Mouse (Mus musculus) layer of hippocampus, postnatal 10 days (tissue): Measurements from ENCODE around the gene AW011738. TPM values are rescaled to one million over a fixed set of nuclear protein-coding genes. Genes with fewer than 3 reads are reported as not detected.

ENCODE experiments used
- DNase-seq, 2 experiments: peaks; one replicate each; pipeline ENCODE4 v3.0.0; 2021; ENCODE audit warnings: low spot score in 2 of 2
- long read RNA-seq: library from polyadenylated mRNA; stranded (forward); transcript quantifications from one replicate; pipeline ENCODE4 v2.0.0, GENCODE M21; 2023
- total RNA-seq, 2 experiments: library from RNA; stranded (reverse); gene quantifications; 2 replicates each; pipeline ENCODE4 v1.2.3; 2021

The AW011738 gene
- total RNA-seq, result 1 to 10 TPM; 6.1 to 6.3 TPM
- long read RNA-seq, partial matches to known transcripts, result 0 of 1 reads
- long read RNA-seq, other reads (novel, unspliced or antisense), result 1 of 1 reads

DNA sequence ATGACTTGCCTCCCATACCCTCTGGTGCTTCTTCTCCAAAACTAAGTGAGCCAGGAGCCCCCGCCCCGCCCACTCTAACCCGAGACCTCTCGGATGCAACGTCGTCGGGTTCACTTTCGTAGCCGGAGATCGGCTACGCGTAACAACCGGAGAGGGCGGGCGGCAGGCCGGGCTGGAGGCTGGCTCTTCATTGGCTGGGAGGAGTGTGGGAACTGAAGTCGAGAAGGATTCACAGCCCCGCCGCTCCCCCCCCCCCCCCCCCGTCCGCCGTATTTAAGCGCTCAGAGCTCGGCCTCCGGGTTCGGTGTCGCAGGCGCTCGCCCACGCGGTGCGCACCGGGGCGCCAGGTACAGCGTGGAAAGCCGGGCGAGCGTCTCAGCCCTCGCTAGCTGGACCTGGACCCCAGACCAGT is at the start of gene AW011738:
Gene AW011738, plus strand, starts transcription at position 304 of the 412 bp plus-strand sequence.
- DNase-seq, result peak; percentile 54 to 71

DNA sequence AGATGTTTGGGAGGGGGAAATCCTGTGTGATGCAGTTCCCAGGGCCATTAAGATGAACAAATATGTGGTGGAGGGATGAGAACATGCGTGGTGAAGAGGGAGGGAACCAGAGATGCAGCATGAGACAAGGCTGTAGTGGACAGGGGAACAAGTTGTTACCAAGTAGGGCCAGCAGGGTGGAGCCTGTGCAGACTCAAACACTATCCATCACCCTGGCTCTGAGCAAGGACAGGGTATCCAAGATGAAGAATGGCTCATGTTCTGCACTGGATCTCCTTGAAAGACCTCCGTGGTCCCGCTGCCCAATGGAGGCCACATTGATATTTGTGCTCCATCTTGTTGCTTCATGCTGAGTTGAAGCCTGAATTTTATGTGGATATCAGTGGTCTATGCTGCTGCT is 48.3 kb upstream of the AW011738 start:
- no peak for DNase-seq

DNA sequence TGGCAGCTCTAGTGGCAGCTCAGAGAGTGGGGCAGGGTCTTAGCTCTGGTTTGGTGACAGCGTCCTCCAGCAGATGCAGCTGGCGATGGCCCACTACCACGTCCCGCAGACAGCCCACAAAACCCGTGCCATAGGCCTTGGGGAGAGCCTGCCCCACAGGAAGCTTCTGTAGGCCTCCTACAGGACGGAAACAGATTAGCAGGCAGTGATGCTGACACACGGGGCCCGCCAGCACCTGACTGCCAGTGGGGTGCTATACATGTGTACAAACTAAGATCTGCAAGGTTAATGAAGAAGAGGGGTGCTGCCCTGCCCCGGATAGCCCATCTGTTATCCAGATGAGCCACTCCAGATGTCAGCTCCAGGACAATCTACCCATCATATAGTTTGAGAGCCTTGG is 36.6 kb upstream of the AW011738 start:
- DNase-seq, result no peak

DNA sequence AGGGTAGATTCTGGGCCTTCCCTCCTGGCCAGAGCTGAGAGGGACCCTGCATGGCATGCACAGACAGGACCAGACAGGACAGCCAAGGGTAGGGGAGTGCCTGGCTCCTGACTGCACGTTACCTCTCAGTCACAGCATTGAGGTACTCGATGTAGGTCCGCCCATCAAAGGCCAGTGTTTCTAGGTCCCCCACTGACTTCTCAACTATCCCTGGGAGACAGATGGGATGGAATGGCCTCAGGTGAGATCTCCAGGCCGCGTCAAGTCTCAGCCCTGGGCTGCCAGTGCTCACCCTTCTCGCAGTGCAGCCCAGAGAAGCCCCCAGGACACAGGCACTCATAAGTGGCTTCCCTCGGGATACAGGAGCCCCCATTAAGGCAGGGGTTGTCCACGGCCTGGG is 34.5 kb upstream of the AW011738 start:
- peak in 1 of 2 experiments; percentile 1 for DNase-seq

DNA sequence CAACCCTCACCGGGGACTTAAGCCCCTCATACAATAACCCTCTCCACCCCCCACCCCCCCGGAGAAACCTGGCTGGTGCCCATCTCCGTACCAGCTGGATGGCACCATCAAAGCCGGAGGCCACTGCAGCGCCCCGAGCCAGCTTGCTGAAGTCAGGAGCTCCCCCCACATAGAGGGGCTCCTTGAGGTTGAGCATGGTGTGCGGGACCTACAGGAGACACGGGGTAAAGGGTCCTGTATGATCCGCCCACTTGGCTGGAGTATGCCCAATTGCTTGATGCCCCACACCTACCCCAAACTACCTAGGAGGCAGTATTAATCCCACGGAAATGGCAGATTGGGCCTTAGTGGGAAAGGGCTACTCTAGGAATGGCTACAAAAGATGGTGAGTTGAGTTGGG is 34.0 kb upstream of the AW011738 start:
- peak in 1 of 2 experiments; percentile 2 for DNase-seq

DNA sequence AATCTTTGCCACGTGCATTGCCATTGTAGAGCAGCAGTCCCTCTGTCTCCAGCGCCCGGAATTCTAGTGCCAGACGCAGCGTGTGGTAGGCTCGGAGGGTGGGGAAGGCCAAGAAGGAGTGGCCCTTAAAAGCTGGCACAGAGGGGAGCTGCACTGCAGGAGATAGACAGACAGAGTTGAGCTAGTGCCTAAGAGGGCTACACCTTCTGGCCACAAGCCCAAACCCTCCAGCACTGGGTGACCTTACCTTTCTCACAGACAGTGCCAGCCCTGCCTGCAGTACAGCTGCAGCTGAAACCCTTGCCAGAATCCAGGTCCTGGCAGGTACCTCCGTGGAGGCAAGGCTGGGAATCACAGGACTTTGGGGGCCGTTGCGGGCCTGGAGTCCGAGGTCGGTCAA is 31.3 kb upstream of the AW011738 start:
- DNase-seq, result peak in 1 of 2 experiments; percentile 9

DNA sequence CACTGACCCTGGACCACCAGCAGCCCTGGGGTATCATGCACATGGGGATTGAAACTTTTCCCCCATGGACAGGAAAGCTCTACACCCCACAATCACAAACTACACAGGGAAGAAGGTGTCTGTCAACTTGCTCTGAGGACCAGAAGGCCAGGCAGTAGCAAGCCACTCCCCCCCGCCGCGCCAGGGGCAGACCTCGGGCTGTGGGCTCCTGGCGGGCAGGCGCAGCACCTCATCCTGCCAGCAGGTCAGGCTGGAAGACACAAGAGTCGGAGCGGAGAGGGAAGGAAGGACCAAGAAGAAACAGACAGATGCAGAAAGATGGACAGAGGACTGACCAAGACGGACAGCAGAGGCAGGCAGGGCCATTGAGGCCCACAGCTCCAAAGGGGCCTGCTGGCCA is 25.5 kb upstream of the AW011738 start:
- DNase-seq, result no peak

DNA sequence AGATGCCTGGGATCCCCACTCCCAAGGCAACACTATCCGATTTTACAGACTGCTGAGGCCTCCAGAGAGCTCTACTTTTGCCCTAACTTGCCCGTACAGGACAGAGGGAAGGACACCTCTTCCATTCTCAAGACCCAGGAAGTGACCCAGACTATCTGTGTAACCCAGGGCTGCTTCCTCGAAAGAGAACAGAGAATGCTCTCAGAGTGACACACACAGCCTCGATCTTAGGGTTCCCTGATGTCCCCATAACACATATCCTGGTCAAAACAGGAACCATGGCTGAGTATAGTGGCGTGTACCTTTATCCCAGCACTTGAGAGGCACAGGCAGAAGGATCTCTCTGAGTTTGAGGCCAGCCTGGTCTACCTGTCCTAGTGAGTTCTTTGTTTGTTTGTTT is 19.4 kb upstream of the AW011738 start:
- no peak for DNase-seq

DNA sequence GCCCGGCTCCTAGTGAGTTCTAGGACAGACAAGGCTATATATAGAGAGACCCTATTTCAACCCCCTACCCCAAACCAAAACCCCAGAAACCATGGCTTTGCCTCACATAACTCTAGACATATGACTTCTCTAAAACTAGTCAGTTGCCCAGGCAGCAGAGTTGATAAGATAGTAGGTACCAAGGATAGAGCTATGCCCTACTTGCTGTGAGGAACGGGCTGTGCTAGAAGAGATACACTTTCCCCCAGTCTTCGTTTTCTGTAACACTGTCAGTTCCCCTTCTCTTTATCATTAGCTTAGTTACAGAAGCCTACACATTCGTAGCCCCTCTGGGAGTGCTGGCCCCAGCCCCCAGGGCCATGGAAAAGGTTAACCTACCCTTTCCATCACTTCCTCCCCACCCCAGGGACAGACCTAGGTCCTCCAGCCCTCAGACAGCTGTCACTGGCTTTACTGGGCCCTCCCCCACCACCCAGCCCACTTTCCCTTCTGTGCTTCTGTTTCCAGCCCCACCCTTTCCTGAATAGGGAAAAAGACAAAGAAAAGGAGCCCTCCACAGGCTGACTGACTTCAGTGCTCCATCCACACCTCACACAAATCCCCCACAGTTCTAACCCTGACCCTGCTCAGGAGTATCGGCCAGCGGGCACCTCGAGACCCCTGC is 18.7 kb upstream of the AW011738 start:
- DNase-seq, result no peak

DNA sequence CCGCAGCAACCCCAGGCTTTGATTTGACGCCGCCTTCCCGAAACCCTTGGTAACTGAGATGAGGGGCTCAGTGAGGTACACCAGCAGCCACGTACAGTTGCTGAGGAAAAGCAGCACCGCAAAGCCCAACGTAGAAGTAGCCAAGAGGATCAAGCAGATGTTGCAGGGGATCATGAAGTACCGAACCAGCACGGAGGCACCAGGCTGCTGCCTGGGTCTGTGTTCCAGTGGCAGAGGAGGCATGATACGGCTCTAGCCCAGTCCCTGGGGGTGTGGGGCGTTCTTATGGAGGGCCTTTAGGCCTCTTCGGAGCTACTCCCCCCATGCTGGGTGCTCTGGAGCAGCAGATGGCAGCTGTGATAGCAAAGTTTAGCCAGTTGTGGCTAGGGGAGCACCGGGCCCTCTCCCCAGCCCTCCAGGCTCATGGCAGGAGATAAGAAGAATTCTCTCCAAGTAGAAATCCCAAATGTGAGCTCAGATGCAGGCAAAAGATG is 17.6 kb upstream of the AW011738 start:
- DNase-seq, result peak in 1 of 2 experiments; percentile 43

DNA sequence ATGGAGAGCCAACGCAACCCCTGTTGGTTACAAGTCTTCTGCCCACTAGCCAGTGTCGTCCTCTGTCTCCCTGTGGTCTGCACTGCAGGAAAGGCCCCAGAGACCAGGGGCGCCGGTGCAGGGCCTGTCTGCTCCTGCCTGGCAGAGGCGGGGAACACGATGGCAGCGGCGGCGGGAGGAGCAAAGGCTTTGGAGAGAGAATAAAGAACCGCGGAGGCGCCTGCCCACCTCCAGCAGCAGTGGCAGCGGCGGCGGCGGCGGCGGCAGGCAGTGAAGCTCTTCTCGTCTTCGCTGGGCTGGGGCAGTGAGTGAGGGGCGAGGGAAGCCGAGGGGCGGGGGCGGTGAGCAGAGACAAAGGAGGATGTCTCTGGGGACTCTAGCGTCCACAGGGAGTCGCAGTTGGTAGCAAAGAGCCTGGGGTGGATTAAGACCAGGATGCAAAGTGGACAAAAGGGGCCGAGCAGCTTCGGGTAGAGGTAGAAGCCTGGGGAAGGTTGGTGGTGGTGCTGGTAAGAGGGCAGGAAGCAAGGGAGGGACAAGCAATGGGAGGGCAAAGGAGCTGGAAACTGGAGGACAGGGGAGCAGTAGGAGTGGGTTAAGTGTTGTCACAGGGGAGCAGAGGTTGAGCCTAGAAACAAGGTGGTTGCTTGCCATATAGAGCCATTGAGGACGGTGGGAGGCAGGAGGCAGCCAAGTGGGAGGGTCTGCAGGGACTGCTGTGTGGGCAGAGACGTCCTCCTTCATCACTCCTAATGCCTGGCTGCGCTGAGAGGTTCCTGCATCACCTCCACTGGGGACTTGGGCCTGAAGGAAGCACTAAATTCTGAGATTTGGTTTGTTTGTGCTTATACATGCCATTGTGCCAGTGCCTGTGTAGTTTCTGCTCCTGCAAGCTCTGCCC is 16.9 kb upstream of the AW011738 start:
- peak; percentile 63 to 74 for DNase-seq

DNA sequence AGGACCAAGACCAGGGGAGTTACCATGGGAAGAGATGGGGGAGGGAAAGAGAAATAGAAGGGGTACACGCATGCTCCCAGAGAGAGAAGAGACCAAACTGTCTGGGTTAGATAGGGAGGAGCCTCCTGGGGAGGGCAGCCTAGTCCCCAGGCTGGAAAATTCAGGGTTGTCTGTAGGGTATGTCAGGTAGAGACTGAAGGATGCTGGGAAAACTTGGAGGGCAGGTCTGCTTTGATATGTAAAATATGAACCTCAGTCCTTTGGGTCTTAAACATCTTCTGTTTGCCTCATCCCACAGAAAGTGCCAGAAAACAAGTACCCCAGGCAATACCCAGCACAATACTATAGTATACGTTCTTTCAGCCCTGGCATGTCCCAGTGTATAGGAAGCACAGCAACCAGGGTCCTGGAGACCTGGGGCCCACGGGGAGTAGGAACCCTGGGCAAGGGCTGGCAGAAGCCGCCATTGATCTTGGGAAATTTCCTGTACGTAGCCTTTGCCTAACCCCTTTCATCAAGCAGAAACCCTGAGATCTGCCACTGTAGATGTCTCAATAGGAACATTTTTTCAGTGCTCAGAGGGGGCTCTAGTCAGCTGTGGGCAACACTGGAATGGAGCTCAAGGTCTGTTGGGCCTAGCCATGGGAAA is 14.8 kb upstream of the AW011738 start:
- DNase-seq, result no peak

DNA sequence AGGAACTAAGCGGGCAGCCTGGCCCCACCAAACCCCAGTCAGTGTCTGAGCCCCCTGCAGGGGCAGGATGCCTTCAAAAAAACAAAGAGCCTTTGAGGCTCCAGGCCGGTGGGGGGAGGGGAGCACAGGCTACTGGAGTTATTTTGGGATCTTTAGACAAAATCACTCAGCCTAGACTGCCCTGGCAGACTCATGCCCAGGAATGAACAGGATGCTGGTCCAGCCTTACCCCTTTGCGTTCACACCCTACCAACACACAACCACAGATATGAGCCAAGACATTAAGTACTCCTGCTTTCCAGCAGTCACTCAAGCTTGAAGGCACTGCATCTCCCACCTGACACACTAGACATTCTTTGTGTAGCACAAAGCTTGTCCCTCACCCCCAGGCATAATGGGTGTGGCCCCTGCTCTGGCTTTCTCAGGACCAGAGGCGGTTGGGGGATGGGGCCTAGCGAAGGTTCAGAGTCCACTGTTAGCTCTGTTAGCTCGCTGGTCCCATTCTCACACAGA is 14.2 kb upstream of the AW011738 start:
- peak in 1 of 2 experiments; percentile 62 for DNase-seq

DNA sequence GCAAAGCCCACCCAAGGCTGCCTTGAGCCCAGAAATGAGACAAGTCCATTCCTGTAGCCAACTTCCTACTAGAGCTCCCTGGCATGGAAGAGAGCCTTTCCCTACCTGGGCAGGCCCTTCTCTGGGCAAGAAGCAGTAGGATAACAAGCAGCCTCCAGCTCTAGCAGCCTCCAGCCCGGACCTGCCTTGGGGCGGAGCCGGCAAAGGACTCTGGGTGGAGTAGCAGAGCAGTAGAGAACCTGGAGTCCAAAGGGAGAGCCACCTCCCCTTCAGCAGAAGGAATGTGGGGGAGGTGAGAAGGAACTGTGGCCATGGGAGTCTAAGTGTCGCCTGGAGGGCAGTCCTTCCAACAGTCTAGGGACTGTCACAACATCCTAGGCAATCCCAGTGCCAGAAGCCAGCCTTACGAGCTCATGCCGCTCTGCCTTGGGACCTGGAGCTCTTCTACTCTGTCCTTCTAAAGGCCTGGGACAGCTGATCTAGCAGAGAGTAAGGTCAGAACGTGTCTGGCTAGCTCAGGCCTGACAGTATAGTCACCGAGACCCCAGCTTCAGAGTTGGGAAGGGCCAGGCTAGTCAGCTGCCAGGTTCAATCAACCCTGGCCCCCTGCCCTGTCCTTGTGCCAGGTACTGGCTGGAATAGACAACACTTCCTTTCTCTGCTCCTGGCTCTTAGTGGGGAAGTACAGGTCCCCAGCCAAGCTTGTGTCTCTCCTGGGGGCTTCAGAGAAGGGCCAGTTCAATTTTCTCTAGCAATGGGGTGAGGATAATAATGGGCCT is 10.5 kb upstream of the AW011738 start:
- DNase-seq, result peak; percentile 68 to 80

DNA sequence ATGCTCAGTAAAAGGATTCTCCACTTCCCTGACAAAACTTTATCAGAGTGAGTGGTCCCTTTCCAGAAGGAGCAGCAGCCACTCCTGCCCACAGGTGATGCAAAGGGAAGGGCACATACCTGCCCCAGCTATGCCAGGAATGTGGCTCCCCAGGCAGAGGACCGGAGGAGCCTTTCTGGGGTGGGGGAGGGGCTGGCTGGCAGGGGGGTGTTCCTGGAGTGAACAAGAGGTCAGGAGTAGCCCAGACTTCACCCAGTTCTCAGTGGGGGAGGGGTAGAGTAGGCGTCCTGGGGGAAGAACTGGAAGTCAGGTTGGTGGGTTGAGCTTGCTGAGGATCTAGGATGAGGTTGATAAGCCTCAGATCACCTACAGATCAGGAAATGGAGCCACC is 9.9 kb upstream of the AW011738 start:
- no peak for DNase-seq

DNA sequence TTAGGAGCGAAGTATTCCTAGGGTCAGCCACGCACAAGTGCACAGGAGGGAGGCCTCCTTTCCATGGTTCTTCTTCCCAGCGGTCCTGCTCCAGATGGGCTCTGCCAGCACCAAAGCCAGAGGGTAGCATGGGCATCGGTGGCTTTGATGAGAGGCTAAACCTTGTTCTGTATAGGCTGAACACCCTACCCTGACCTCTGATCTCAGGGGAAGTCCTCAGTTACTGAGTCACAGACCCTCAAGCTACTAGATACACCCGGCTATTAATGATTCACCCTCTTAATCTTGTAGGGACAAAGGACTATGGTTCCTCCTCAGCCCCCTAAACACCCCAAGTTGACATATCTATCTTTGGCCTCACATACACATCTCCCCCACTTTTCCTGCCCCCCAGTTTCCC is 9.2 kb upstream of the AW011738 start:
- no peak for DNase-seq

DNA sequence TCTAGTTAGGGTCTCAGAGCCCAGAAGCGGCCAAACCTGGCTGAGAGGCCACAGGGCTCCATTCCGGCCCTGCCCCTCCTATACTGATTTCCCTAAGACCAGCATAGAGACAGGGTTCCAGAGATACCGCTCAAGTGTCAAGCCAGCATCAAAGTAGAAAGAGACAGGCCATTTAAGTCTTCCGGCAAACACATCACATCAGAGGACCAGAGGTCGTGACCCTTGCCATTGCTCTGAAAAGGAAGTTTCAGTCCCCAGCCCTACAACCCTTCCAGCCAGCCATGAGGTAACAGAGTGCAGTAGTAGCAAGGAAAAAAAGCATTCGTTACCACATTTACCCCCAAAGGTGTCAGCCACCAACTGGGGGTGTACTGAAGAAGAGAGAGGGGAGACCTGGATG is 8.8 kb upstream of the AW011738 start:
- no peak for DNase-seq

DNA sequence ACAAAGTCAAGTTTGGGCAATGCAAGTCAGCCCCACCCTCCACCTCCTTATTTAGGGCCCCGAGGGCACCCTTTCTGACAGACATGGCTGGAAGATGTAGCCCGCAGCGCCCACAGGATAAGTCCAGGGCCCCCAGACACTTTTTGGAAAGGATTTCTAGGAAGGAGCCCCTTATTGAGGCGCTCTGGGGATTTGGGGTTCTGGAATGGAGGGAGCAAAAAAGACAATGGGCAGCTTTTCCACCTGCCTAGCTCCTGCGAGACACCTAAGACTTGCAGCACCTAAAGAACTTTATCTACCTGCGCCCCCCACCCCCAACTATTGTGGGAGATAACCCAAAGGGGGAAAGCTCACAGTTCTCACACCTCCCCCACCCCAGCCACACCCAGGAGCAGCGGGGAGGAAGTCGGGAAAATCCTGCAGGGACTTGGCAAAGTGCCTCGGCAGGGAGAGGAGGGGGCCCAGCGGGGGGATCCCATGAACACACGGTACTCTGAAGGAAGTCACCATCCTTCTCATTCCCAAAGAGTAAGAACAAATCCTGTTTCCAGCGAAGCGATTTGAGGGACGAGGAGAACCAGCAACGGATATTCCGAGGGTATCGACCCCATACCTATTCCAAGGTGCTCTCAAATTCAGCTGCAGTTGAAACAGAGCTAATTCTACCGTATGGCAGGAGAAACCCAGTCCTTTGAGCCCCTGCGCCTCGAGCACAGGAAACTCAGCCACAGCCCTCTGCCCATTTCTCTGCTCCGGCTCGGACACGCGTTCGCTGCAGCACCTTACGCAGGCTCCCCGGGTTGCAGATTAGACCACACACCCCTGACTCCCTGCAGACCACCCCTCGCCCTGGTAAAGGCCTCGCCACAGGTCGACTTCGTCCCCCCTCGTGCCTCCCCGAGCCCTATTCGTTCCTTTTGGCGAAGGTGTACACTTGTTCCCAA is 6.9 kb upstream of the AW011738 start:
- peak; percentile 69 to 74 for DNase-seq

DNA sequence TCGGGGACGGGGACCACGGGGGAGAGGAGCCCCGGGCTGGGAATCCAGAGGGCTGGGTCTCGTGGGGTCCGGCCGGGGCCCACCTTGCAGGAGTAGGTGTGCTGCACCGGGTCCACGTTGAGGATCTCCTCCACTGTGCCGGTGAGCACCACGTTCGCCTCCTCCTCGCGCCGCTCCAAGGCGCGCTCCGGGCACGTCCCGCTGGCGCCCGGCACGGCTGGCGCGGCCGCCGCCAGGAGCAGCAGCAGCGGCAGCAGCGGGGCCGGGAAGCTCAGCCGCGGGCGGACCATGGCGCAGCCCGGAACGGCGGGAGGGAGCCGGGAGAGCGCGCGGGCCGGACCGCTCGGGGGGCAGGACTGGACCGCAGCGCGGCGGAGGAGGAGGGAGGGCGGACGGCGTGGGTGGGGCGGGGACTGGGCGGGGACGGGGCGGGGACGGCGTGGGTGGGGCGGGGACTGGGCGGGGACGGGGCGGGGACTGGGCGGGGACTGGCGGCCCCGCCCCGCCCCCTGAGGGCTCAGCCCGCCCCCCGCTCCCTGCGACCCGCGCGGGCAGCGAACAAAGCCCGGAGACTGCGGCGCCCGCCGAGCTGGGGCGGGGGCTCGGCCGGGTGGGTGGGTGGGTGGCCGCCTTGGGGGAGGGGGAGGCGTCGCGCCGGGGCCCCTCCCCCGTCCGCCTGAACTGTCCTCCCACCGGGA is 5.8 kb upstream of the AW011738 start, which contains the start of gene Agrn:
Gene Agrn, minus strand, starts transcription at position 358 of the 698 bp plus-strand sequence.
- DNase-seq, result peak; percentile 65 to 77
